Mouse (Mus musculus) heart, postnatal 25 days (tissue): Measurements from ENCODE around the gene Akr1d1. TPM values are rescaled to one million over a fixed set of nuclear protein-coding genes. Genes with fewer than 3 reads are reported as not detected.

Source experiments
- DNase-seq: peaks from one replicate; pipeline ENCODE4 v3.0.0; 2022; ENCODE audit warnings: low spot score
- intact Hi-C: fragments of 180-260 bp; cut with DNase I; formaldehyde crosslinking; loops from one replicate; pipeline ENCODE4 v1.15.1; 2025
- total RNA-seq, 2 experiments: library from RNA; stranded (reverse); gene quantifications; 2 replicates each; pipeline ENCODE4 v1.2.3; 2021

Gene Akr1d1
- total RNA-seq, 2 experiments from 2014 or later, result not detected

GRCm38 (mm10) chr6:37607511-37608289 is 77.7 kb downstream of the Akr1d1 start:
- intact Hi-C loops, result no loop called here

DNA sequence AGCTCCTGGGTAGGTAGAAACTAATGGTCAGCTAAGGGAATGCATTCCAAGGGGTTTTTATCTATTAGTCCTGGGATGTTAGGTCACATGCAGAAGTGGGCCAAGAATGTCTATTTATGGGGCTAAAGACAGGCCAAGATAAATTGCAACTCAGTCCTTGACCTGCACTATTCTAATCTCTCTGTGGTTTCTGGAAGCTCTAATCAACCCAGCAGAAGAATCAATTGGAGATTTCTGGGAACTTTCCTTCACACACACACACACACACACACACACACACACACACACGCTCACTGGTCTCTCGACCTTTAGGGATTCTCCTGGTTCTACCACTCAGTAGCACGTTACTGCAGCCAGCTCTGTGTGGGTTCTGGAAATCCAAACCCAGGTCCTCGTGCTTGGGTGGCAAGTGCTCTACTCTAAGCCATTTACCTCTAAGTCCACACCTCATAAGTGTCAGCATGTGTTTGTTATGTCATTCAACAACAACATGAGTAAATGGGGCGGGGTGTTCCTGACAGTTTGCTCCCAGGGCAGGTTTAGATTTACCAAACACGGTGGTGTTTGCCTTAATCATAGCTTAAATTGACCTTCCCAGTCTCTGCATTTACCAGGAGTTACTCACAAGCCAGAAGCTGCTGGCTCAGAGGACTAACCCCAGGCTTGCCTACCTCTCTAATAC is 82.8 kb downstream of the Akr1d1 start:
- intact Hi-C loops, result no loop called here
- DNase-seq, result no peak

More at GRCm38 (mm10) chr6:37607511-37608289, 77.7 kb downstream of the Akr1d1 start:
- DNase-seq, result no peak

GRCm38 (mm10) chr6:37615490-37615889 is 85.5 kb downstream of the Akr1d1 start:
- intact Hi-C loops, result no loop called here

DNA sequence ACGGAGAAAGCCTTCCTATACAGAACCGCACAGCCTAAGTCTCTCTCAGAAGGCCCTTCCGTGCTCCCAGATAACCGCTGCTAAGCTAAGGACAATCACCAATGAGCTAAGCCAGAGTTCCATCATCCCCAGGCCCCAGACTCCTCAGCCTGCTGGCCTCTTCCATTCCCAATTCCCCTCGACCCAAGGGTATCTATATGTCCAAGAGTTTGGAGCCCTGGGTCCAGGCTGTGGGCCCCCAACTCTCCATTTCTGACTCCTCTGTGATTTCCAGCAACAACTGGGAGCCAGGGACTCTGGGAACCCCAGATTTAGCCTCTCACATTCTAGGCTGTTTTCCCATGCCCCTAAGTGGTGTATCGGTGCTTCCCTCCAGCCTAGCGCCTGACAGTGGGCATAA is 86.2 kb downstream of the Akr1d1 start:
- DNase-seq, result no peak
- intact Hi-C loops, result no loop called here

More at GRCm38 (mm10) chr6:37615490-37615889, 85.5 kb downstream of the Akr1d1 start:
- no peak for DNase-seq

DNA sequence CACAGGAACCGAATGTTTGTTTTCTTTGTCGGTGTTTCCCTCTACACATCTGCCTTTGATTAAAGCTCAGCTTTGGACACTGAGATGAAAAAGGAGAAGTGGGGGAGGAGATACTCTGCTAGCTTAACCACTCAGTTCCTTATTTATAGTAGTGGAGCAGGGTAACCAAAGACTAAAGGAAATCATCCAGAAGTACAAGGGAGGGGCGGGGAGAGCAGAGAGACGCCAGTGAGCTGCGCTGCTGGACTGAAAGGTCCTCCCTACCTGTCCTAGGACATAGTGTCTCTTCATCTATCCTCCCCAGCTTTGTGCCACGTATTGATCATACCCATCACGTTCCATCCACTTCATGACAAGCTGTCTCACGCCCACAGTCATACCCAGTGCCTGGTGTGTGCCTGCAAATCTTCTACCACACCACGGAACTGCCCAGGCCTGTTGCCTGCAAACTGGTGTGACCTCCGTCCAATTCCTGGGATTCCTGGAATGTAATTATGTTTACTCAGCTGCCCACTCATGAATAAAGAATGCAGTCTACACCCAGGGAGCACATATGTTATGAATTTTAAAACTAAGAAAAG is 87.5 kb downstream of the Akr1d1 start:
- intact Hi-C loops, result no loop called here
- no peak for DNase-seq

Other genes starting within 250 kb of the Akr1d1 start
- under 1 TPM; 0.20 to 0.29 TPM for gene Dgki, start 230.0 kb upstream of the Akr1d1 start, total RNA-seq
- 10 to 100 TPM; 23.9 to 28.5 TPM for gene Creb3l2, start 88.0 kb upstream of the Akr1d1 start, total RNA-seq